Mouse (Mus musculus) liver, embryonic 14.5 days (tissue): ENCODE measurements at regions not wholly inside any gene's neighbourhood (a gene's known extent, or its start where the extent isn't known, plus 50 kb on each side); places are given as distances from the start of the nearest gene placed in this dataset.

ENCODE experiments used
- ATAC-seq: fragments of 200-750 bp; cut with Nextera tagmentation; 2 replicates; pipeline ENCODE4 v1.8.0; 2017; ENCODE audit warnings: moderate number of reproducible peaks, mild to moderate bottlenecking, moderate library complexity; ENCODE audit not compliant: insufficient read depth
- DNase-seq, 3 experiments: peaks; one replicate each; pipeline ENCODE4 v3.0.0-alpha.2; 2012 to 2013; ENCODE audit warnings: low read depth in 3 of 3, low spot score in 3 of 3
- H3K27ac ChIP-seq: fragments of 300-500 bp; sonication (generic); 2 replicates; pipeline ENCODE4 v1.5.1; 2014; ENCODE audit warnings: moderate library complexity, mild to moderate bottlenecking, control low read depth, inconsistent platforms
- H3K27me3 ChIP-seq: fragments of 300-500 bp; sonication (generic); 2 replicates; pipeline ENCODE4 v1.6.1; 2014; ENCODE audit warnings: mild to moderate bottlenecking, low read length, moderate library complexity; ENCODE audit not compliant: control insufficient read depth, insufficient read depth
- H3K36me3 ChIP-seq: fragments of 300-500 bp; sonication (generic); replicated peaks from 2 replicates; pipeline ENCODE4 v1.6.1; 2014; ENCODE audit warnings: low read depth; ENCODE audit not compliant: control insufficient read depth, insufficient read depth
- H3K4me1 ChIP-seq, 2 experiments: fragments of 200-500 bp in 1 of 2; fragments of 300-500 bp in 1 of 2; sonication (generic) in 1 of 2; replicated peaks; 2 replicates each; pipeline ENCODE4 v1.6.1; 2012 to 2014; ENCODE audit warnings: antibody characterized with exemption in 1 of 2, inconsistent platforms in 1 of 2, low read length in 1 of 2; ENCODE audit not compliant: control insufficient read depth in 2 of 2, insufficient read depth in 2 of 2
- H3K4me2 ChIP-seq: fragments of 300-500 bp; sonication (generic); 2 replicates; pipeline ENCODE4 v1.6.1; 2014; ENCODE audit warnings: low read depth, mild to moderate bottlenecking, control low read depth, moderate library complexity
- H3K4me3 ChIP-seq, 2 experiments: fragments of 200-500 bp in 1 of 2; fragments of 300-500 bp in 1 of 2; sonication (generic) in 1 of 2; 2 replicates each; pipeline ENCODE4 v1.5.1; 2012 to 2014; ENCODE audit warnings: low read depth in 2 of 2, low read length in 2 of 2, mild to moderate bottlenecking in 2 of 2, control low read depth in 1 of 2, inconsistent platforms in 1 of 2, moderate library complexity in 1 of 2; ENCODE audit not compliant: insufficient read depth in 1 of 2
- H3K9ac ChIP-seq: fragments of 300-500 bp; sonication (generic); replicated peaks from 2 replicates; pipeline ENCODE4 v1.6.1; 2014; ENCODE audit warnings: mild to moderate bottlenecking, control low read depth, moderate library complexity
- H3K9me3 ChIP-seq: fragments of 300-500 bp; sonication (generic); 2 replicates; pipeline ENCODE4 v1.6.1; 2016; ENCODE audit warnings: low read length, mixed read lengths; ENCODE audit not compliant: control insufficient read depth
- CTCF ChIP-seq: IDR thresholded peaks from 2 replicates; pipeline ENCODE4 v1.5.1; 2016; ENCODE audit warnings: antibody characterized with exemption, low read depth, control low read depth
- EP300 ChIP-seq: IDR thresholded peaks from 2 replicates; pipeline ENCODE4 v1.6.1; 2016; ENCODE audit warnings: antibody characterized with exemption, low read depth
- WGBS: fragments of 180-500 bp; shearing (Covaris S2); extraction: QIAGEN DNeasy Blood & Tissue Kit; methylation state at CpG from one replicate; pipeline ENCODE4 v1.1.7; 2014; ENCODE audit not compliant: insufficient replicate concordance; 5-methylcytosine and 5-hydroxymethylcytosine counted together

DNA sequence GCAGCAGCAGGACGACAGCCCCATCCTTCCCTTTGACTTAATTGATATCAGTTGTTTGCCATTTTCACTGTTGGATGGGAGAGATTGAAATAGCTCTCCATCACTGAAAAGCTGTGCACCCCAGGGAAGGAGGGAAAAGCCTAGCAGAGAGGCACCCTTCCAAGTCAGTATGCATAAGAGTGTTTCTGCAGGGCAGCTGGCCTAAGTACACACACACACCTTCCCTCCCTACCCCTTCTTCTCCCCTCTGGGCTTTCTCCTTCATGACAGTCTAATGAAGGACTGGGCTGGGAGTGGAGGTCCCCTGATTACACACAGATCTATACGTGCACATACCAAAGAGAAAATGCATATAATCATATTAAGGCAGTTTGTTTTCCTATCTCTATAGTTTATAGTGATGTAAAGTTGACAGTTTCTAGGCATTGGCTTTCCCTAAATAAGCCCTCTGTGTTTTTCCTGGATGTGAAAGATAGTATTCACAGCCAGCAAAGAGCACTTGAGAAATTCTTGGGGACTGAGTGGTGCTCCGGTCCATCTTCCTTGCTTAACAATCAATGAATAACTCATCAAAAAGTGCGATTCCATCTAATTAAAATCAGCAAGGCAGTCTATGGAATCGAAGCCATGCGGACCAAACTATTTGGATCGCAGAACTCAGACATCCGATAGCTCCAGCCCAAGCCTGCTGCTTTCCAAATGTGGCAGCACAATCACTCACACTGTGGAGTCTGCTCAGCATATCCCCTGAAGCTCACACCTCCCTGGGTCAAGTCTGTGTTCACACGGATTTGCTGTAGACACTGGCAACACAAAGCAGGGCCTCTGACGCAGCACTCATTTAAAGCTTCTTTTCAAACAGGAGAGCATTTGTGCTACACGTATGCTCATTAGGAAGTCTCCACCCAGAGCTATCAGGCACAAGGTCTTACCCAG is 224.9 kb upstream of the Sfrp2 start:
- 61% methylated on average over 11 of the region's 11 CpGs for WGBS

DNA sequence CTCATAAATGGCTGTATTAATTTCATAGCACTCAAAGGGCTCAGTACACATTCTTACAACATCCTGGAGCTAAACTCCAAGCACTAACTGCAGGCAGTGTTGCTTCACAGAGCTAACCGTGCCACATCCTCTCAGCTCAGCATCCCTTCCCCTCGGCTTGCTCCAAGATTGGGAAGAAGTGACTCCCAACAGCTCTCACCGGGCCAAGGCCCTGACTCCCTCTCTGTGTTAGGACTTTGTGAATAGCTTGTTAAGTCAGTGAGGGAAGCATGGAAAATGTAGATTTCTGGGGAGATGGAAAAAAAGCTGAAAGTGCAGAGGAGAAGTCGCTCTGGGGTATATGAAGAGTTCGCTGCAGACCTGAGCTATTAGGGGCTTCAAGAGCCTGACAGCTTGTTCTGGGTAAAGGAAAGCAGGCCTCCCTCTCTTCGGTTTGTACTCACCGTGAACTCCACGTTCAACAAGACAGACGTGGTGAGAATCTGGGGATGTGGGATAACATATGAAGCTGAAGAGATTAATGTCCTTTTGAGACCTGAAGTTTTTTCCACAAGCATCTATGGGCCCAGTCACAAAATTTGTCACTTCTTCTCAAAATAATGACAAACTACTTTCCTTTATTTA is 213.5 kb upstream of the Sfrp2 start:
- H3K4me1 ChIP-seq, result no peaks in the 10 kb centered on the region
- ATAC-seq (no peak), DNase-seq (no peak)
- H3K9ac ChIP-seq, result no peak overlapping the region
- H3K27ac ChIP-seq, result no peak overlapping the region
- H3K9me3 ChIP-seq, result no peaks in the 10 kb centered on the region
- H3K4me2 ChIP-seq, result no peak overlapping the region
- TF ChIP-seq CTCF, result no peak
- TF ChIP-seq EP300, result no peak
- H3K4me3 ChIP-seq, result no peak overlapping the region
- 75% methylated on average over 9 of the region's 9 CpGs for WGBS
- H3K36me3 ChIP-seq, result no peaks in the 10 kb centered on the region
- H3K27me3 ChIP-seq, result no peaks in the 10 kb centered on the region

More for the DNA sequence above, 224.9 kb upstream of the Sfrp2 start:
- Histone ChIP-seq H3K4me1 (no peaks in the 10 kb centered on the region), H3K27ac (no peak overlapping the region), H3K27me3 (no peaks in the 10 kb centered on the region), H3K4me3 (no peak overlapping the region), H3K36me3 (no peaks in the 10 kb centered on the region), H3K9me3 (no peaks in the 10 kb centered on the region), H3K9ac (no peak overlapping the region), H3K4me2 (no peak overlapping the region)
- TF ChIP-seq CTCF (no peak), EP300 (no peak)
- ATAC-seq, result no peak
- no peak for DNase-seq

DNA sequence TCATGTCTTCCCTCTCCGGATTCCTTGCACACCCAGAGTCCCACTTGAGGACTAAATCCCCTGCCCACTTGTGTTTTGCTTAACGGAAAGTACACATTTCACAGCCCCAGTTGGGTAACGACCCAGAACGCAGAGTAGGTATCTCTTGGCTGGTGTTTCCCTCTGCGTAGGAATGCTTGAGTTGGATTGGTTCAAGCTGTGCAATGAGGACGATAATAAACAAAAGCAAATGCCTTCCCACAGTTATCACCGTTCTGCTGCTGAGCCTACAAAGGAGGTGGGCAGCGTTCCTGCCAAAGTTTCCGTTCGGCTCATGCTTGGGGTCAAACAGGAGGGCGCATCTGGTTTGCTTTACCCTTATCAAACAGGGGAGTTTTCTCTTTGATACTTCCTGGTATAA is 212.3 kb upstream of the Sfrp2 start:
- Histone ChIP-seq H3K9ac (no peak overlapping the region), H3K4me2 (no peak overlapping the region), H3K36me3 (no peaks in the 10 kb centered on the region), H3K4me3 (no peak overlapping the region), H3K9me3 (no peaks in the 10 kb centered on the region), H3K27me3 (no peaks in the 10 kb centered on the region), H3K27ac (no peak overlapping the region), H3K4me1 (no peaks in the 10 kb centered on the region)
- ATAC-seq, result no peak
- TF ChIP-seq EP300, result no peak
- TF ChIP-seq CTCF, result no peak
- DNase-seq, result no peak
- WGBS, result 69% methylated on average over 11 of the region's 11 CpGs

DNA sequence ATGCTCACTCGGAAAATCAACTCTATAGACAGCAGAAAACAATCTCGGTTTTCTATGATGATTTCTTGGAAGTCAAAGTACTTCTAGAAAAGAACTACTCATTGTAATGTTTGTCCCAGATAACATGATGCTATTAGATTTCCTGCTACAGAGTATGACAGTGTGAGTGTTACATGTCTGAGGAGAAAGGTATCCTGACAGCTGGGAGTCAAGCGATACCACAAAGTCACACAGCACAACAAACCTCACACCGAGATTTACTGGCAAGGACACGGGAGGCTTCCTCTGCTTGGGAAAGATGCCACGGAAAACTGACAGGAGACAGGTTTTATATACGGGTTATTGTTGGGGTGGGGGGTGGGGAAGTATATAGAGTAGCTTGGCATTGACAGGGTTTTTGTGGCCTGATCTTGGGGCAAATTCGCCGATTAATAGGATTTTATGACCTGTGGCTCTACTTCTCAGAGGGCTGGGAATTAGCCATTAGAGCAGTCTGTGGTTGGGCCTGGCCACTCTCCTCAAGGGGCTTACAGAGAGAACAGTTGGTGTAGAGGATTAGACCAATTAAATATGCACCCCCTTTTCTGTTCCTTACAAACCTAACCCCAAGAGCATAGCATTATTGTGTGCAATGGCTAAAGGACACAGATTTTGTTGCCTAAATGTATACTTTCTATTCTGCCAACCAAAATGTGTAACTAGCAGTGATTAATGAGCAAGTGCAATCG is 209.2 kb upstream of the Sfrp2 start:
- no peak overlapping the region for H3K4me3 ChIP-seq
- no peaks in the 10 kb centered on the region for H3K4me1 ChIP-seq
- H3K4me2 ChIP-seq, result no peak overlapping the region
- WGBS, result 63% methylated on average over 10 of the region's 10 CpGs
- no peak for ATAC-seq
- no peaks in the 10 kb centered on the region for H3K9me3 ChIP-seq
- H3K27me3 ChIP-seq, result no peaks in the 10 kb centered on the region
- no peak for DNase-seq
- H3K36me3 ChIP-seq, result no peaks in the 10 kb centered on the region
- no peak overlapping the region for H3K9ac ChIP-seq
- TF ChIP-seq CTCF (no peak), EP300 (no peak)
- H3K27ac ChIP-seq, result no peak overlapping the region

DNA sequence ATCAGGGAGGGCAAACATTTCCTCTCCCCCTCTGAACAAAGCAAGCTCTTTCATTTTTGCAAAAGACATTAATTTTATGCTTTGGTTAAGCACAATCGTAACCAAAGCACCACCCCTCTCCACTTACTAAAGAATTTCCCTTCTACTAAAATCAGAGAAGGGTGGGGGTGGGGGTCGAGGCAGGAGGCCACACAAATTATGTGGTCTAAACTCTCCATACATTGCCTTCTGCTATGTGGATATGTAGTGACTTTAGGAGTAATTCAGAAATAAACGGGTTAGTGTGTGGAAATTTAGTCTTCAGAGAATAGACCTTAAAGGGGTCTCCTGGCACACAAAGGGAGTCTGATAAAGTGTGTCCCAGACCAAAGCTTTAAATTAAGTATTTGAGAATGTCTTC is 204.1 kb upstream of the Sfrp2 start:
- Histone ChIP-seq H3K9me3 (no peaks in the 10 kb centered on the region), H3K4me3 (no peak overlapping the region), H3K4me1 (no peaks in the 10 kb centered on the region), H3K4me2 (no peak overlapping the region), H3K9ac (no peak overlapping the region), H3K27me3 (no peaks in the 10 kb centered on the region), H3K27ac (no peak overlapping the region), H3K36me3 (no peaks in the 10 kb centered on the region)
- WGBS, result 40% methylated on average over 3 of the region's 3 CpGs
- TF ChIP-seq CTCF (no peak), EP300 (no peak)
- ATAC-seq (no peak), DNase-seq (no peak)
